Mouse (Mus musculus): ENCODE results near the gene Abcg4.

- no peak for TF ChIP-seq CTCF (conservative IDR thresholded peaks at IDR 0.05; ENCODE audit: low read length)
- TF ChIP-seq NANOG (IDR thresholded peaks at IDR 0.05; ENCODE audit: borderline replicate concordance, low read length): no peak
- TF ChIP-seq POU5F1 (IDR thresholded peaks at IDR 0.05; ENCODE audit: borderline replicate concordance, low read length): no peak
These were observed 56.8 kb downstream of the Abcg4 start for GRCm38 (mm10) chr9:44231609-44232008.
